Mouse (Mus musculus): ENCODE measurements around the gene Cdhr4.

DNA sequence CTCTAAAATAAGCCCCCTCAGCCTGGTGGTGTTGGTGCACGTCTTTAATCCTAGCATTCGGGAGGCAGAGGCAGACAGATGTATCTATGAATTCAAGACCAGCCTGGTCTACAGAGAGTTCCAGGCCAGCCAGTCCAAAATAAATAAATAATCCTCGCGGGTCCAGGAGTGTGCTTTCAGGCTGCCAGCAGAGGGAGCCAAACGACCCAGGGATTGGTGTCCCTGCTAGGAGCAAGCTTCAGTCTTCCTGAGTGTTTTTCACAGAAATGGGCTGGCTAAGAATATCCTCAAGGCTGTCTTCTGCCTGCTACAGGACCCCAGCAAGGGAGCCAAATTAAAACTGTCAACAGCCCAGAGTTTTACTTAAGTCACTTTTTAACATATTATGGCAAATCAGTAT is 28.6 kb upstream of the Cdhr4 start:
- TF ChIP-seq CTCF (IDR thresholded peaks at IDR 0.05; ENCODE audit: low read depth): peak; percentile 98
- no peak for TF ChIP-seq EP300 (optimal IDR thresholded peaks at IDR 0.05)

Data from stomach, postnatal 0 days (tissue).